Mouse (Mus musculus) adrenal gland, adult 2 months (tissue): ENCODE measurements around the gene Wdr59. TPM values are rescaled to one million over a fixed set of nuclear protein-coding genes. Genes with fewer than 3 reads are reported as not detected.

ENCODE experiments used
- DNase-seq: peaks from one replicate; pipeline ENCODE4 v3.0.0; 2021
- long read RNA-seq: library from polyadenylated mRNA; stranded (forward); transcript quantifications from one replicate; pipeline ENCODE4 v2.0.0, GENCODE M21; 2021
- polyA plus RNA-seq: library from polyadenylated mRNA; depleted of rRNA; stranded (reverse); fragments of >200 nt; gene quantifications from 2 replicates; pipeline ENCODE4 v1.2.3, GENCODE M21; 2012; rRNA removed
- total RNA-seq, 2 experiments: library from RNA; stranded (reverse); gene quantifications; 2 replicates each; pipeline ENCODE4 v1.2.3; 2021

Gene Wdr59
- total RNA-seq (10 to 100 TPM; 10.6 to 12.4 TPM), polyA plus RNA-seq (5.1 and 7.2 TPM in 2 replicates)
- long read RNA-seq, partial matches to known transcripts, result 3 of 4 reads
- long read RNA-seq, other reads (novel, unspliced or antisense), result 1 of 4 reads

DNA sequence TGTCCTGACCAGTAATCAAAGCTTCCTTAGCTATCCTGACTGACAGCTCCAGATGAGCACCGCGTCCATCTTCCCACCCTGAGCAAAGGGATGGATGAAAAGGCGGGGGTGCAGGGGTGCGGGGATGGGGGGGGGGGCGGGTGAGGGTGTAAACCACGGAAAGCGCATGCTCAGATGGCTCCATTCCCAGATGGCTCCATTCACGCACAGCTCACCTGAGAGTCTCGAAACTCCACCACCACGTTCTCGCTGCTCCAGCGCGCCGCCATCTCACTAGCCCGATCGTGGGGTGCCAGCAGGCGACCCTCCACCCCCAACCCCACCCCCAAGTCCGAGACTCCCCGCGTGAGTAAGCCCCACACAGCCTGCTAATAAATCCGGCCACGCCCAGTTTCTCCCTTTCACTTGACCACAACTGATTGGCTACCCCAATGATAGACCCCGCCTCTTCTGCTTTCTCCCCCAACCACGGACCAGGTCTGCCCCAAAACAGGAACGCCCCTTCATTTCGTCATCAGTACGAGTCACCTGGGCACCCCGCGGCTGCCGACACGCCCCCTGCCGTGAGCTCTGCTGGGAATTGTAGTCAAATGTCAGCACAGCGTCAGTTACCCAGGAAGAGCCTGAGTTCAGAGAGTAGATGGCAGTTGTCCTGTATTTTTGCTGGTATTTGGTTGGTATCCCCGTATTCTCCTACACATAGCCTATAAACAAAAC, at the start of gene Wdr59:
Gene Wdr59 (minus strand): TSS at position 380 of the 717 bp plus-strand sequence.
- peak; percentile 98 for DNase-seq

DNA sequence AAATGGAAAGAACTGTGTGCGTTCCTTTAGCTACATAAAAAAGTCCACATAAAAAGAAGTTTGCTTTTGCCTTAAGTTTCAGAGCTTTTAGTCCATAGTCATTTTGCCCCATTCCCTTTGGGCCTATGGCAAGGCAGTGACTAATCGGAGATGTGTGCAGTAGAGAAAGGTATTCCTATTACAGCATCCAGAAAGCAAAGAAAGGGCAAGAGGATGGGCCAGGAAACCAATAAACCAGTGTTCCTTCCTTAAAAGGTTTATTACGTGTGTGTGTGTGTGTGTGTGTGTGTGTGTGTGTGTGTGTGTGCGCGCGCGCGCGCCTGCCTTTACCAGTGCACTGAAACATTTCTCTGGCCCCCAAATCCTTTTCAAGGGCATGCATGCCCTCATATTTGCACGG, 49.8 kb upstream of the Wdr59 start:
- no peak for DNase-seq

DNA sequence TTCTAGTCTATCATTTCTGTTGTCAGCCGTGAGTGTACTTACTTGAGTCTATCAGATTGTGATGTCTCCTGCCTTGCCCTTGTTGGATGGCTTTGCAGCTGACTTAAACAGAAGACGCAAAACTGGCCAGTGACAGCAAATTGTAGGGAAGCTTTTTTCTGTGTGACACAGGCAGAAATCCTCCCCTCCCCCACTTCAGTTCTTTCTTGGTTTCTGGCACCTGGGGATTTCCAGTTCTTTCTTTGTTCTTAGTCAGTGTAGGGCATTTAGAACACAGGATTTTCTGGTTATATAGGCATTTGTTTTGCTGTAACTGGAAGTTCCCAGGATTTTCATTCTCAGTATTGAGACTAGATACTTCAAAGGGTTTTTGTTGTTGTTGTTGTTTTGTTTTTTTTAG, 48.5 kb upstream of the Wdr59 start:
- no peak for DNase-seq

DNA sequence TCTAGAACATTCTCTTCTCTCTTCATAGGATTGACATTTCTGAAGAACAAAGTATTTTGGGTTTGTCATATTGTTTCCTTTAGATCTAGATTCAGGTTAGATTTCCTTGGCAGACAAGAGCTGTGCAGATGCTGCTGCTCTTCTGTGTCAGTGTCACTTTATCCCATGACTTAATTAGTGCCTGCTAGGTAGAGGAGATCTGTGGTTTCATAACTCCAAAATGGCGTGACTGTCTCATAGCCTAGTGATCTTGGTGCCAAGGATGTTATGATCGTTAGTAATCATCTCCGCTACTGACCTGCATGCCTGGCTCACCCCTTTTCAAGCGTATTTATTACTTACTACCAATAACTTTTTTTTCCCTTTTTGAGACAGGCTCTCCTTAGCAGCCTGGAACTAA, 48.0 kb upstream of the Wdr59 start:
- no peak for DNase-seq

DNA sequence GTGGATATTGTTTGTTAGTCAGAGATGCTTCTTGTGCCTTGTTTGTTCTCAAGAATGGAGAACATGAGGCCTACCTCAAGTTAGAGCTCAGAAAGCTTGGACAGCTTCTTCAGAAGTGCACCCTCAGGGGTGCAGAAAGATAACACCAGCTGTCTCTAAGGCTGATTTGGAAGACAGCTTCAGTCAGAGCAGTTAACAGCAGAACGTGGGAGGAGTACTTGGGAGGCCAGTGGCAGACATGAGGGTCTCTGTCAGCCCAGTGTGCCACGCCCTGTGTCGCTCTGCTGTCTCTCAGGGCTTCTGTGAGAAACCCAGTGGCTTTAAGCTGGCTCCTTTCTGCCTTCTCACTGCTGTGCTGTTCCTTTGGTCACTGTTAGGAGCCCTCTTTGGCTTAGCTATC, 46.1 kb upstream of the Wdr59 start:
- no peak for DNase-seq

DNA sequence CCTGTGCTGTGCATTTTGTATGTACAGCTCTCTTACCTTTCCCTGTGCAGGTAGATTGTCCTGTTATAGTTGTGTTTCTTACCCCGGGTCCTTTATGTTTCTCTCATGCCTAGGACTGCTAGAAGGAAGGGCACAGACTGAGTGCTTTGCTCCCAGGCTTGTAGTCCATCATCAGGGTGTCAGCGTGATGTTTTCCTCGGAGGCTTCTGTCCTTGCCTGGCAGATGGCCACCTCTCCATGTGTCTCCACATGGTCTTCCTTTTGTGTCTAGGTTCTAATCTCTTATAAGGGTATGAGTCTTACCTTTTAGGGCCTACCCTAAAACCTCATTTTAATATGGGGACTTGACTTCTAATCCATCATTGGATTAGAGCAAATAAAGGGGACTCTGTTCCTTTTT, 45.7 kb upstream of the Wdr59 start:
- DNase-seq, result no peak

DNA sequence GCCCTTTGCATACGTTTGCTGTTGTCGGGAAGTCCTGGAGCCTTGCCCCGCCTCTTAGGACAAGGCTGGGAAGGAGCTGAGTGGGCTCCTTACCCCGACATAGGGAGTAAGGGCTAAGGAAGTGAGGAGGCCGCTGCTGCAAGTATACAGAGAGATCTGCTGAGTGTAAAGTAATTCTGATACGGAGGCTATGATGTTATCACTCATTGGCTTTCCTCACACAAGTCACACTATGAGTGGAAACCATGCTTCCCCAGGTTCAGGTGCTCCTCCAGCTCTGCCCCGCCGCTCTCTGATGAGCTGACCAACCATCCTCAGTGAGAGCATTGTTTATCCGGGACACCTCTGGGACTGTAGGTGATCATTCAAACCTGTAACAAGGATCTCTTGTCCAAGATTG, 44.4 kb upstream of the Wdr59 start:
- DNase-seq, result no peak

DNA sequence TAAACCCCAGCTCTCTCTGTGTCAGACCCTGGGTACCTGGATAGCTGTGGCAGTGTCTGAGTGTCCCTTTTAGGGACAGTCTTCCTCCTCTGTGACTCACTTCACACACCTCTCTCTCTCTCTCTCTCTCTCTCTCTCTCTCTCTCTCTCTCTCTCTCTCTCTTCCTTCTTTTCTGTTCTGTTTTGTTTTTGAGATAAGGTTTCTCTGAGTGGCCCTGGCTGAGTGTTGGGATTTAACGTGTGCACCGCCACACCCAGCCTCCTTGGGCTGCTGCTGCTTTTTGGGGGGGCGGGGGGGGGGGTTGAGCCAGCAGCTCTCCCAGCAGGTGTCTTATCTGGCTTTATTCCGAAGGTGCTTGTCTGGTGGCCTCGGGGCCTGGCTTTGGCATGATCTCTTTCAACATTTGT, 43.9 kb upstream of the Wdr59 start:
- DNase-seq, result no peak

DNA sequence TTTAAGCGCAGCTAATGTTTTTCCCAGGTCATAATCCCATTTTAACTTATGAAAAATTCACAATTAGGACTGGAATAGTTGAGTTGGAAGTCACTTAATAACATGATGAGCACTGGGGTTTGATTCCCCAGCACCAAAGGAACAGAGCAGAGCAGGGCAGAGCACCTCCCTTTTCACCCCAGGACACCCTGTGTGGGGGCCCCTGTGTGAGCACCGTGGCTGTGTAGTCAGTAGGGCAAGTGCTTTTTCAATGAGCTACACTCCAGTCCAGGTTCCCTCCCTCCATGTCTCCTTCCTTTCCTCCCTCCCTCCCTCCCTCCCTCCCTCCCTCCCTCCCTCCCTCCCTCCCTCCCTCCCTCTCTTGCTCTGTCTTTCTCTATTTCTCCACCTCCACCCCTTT, 42.2 kb upstream of the Wdr59 start:
- DNase-seq, result no peak

DNA sequence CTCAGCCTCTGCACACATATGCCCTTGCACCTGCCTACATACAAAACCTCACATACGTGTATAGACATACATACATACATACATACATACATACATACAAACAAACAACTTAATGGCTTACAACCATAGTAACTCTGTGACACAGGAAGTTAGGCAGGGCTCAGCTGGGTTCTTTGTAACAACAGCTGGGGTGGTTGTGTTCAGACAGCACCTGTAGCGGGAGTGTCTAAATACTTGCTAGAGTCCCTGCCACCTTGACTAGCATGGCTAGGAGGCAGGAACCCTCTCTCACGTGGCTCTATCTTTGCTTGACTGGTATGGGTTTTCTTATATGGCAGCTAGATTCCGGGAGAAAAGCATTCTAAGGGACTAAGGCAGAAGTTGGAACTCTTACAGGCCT, 41.8 kb upstream of the Wdr59 start:
- DNase-seq, result no peak

DNA sequence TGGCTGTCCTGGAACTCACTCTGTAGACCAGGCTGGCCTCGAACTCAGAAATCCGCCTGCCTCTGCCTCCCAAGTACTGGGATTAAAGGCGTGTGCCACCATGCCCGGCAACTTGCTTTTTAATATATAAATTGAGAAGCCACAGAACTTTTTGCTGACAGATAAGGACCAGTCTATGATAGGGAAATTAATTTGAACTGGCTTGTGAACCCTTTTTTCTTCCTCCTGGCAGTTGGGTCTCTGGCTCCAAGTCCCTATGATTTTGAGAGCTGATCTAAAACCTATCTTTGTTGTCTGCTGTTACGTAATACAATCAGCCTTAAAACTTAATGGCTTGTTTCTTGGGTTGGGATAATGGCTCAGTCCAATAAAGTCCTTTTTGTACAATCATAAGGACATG, 41.2 kb upstream of the Wdr59 start:
- no peak for DNase-seq

DNA sequence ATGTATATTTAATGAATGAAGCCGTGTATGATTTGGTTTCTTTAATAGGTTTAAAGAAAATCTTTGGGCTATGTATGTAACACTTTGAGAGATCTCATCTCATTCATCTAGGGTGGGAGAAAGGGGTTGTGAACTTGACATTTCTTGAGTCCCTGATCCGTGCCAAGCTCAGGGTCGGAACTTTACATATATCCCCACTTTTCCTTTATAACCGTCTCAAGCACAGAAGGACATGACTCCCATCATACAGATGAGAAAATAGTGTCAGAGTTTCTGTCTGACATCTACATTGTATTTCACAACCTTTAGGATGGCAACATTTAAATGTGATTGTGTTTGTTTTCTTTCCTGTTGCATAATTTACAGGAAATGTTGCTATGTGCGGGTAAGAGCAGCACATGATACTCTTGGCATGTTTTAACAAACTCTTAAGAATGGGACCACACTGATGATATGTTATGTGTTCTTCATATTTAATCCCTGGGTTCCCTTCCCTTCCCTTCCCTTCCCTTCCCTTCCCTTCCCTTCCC, 40.4 kb upstream of the Wdr59 start:
- DNase-seq, result no peak

DNA sequence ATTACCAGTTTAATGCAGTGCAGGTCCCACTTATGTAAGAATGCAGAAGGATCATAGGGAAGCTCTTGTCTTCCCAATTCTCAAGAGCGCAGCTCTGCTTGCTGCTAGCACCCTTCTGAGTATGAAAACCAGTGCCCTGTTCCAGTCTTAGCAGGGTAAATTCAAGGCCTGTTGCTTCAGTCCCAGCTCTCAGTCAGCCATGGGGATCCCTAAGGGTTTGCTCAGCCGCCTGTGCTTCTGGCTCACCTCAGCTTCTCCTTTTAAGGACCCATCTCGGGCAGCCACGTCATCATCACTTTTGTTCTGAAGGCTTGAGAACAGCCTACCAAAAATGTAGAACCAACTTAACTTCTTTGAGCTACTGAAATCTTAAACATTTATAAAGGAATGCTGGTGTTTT, 39.9 kb upstream of the Wdr59 start:
- no peak for DNase-seq

DNA sequence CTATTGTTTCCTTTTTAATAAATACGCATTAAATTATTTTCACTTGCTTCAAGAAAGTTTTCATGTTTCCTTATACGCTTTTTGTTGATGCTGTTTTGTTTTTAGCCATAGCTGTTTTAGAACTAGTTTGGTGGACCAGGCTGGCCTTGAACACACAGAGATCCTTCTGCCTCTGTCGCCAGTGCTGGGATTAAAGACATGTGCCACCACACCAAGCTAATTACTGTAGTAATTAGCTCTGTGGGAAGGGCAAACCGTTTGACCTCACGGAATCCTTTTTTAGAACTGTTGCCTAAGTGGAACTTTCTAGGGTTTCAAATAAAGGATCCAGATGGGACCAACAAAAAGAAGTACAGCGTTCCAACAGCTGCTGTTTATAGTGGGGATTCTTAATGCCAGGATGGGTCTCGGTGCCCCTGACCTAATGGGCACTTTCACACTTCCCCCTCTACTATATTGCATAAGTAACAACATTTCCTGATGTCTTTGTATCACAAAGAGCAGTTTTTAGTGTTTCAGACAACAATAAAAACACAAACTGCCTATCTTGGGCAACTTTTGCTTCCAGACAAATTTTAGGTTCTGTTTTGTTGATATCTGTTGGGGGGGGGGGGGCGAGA, 29.7 kb upstream of the Wdr59 start:
- DNase-seq, result no peak

DNA sequence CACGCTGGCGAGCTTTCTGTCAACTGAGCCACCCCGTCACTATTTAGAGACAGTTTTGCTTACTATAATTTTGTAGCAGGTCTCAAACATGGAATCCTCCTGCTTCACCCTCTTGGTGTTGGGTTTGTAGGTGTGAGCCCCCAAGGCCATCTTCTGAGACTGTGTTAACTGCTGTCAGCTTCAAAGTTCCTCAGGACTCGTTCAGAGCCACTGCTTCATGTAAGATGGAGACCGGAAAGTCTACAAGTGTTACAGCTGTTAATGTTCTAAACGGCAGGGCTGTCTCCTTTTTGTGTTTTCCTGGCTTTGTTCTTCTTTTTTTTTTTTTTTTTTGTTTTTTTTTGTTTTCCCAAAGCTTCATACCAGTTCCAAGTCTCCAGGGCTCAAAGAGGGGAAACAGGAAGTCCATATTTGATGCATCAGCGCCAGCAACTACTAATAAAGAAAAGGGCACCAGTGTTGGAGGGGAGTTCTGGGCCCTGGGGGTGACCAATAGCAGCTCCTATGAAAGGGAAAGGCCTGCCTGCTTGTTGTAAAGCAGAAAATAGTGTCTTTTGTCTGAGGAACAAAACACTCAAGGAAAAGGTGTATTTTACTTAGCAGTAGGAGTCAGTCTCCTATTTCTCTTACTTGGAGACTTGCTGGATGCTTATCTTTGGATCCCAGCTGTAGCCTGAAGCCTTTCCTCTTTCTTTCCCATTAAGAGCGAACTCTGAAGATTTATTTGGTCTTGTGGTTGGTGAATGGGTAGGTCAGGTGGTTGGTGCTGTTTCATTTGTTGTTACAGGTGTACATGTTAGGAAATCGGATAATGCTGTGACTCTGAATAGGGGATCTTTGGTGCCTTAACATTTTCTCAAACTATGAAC, 28.3 kb upstream of the Wdr59 start:
- DNase-seq, result no peak

DNA sequence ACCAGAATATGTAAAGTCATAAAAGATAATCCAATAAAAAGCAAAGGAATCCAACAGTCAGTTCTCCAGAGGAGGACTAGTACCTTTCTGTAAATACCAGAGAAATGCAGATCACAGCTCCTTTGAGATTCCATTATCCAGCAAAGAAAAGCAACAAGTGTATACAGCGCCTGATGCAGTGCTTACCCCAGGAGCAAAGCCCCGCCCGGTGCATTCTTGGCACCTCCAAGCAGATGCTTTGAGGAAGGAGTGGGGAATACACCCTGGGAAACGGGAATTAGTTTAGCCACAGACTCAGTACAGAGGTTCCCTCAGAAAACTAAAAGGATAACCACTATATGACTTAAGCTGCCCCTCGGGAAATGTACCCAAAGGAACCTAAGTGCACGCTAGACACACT, 26.3 kb upstream of the Wdr59 start:
- no peak for DNase-seq

DNA sequence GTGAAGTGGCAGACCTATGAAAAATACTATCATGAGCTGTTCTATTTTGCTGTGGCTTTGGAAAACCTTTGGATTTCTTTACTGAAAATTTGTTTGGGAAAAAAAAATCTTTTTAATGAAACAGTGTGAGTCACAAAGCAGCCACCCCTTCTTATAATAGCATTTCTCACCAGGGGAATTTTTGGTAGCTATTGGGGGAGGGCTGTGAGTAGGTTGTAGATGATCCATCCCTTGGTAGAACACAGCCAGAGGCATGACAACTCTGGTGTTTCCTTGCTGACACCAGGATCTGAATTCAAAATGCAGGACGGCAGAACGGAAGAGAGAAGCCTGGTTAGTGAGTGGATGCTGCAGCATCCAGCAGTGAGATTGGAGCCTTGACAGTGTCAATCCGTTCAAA, 25.3 kb upstream of the Wdr59 start:
- DNase-seq, result no peak

DNA sequence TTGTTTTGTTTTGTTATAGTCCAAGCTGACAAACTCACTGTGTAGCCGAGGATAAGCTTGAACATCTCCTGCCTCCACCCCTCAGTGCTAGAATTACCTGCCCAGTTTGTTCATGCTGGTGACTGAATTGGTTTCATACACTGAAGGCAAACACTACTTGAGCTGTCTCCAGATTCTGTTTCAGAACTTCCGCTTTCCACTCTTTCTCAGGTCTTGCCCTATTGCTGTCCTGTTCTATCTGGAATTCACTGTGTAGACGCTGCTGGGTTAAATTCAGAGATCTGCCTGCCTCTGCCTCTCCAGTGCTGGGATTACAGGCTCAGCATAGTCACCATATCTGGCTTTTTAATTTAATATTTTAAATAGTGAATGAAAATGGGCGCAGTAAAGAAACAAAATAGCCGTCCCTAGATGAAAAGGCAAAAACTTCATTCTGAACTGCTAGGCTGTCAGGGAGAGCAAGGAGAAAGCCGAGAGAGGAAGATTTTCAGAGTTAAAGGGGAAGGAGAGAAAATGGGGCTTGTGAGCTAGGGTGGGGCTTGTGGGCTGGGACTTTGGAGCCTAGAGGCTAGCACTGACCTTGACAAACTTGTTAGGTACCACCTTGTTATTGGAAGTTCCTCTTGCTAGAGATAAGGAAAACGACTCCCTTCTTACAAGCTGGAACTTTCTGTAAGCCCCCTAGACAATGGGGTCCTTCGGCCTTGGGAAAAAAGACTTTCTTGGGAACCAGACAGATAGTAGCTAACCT, 23.7 kb upstream of the Wdr59 start:
- DNase-seq, result no peak

DNA sequence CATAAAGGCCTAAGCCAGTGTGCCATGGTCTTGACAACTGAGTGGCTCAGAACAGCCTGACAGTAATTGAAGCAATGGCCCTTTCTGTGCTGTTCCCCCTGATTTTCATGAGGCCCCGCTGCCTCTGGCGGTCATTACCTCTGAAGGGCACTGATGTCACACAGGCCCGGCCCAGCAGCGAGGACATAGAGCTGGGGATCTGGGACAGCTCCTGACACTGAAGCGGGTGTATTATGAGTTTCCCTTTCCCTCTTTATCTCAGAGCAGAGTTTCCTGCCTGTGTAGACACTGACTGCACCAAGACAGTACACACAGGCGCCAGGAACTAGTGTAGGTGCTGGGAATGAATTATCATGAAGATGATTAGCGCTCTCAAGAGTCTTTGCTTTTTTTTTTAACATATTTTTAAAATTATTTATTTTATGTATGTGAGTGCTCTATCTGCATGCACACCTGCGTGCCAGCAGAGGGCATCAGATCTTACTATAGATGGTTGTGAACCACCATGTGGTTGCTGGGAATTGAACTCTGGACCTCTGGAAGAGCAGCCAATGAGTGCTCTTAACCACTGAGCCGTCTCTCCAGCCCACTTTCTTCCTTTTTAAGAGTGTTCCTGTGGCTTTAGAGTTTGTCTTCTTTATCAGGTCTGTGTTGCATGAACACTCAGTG, 22.0 kb upstream of the Wdr59 start:
- DNase-seq, result no peak

DNA sequence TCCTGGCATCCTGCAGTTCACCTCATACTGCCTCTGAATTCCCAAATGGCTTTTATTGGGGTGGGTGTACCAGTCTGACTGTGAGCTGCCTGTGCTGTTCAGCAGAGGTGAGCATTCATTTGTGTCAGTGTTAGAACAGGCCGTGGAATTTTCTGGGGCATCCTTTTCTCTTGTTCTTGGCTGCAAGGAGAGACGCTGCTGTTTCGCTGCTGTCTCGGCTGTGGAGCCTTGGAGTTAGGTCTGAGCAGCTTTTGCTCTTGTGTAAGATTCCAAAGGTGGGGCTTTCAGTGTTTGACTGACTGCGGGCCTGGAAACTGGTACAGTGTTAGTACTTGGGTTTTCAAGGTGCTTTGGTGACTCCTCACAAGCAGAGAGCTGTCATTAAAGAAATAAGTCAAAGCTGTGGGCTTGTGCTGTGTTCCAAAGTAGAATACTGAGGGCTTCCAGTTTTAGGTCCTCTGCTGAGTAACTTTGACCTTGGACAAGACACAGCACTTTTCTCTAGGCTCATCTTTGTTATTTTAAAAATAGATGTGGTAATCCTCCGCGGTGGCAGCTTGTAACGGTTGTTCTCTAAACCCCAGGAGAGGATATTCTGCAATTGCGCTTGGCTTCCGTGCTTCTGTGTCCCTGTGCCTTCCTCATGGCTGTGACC, 17.7 kb upstream of the Wdr59 start:
- peak; percentile 55 for DNase-seq

DNA sequence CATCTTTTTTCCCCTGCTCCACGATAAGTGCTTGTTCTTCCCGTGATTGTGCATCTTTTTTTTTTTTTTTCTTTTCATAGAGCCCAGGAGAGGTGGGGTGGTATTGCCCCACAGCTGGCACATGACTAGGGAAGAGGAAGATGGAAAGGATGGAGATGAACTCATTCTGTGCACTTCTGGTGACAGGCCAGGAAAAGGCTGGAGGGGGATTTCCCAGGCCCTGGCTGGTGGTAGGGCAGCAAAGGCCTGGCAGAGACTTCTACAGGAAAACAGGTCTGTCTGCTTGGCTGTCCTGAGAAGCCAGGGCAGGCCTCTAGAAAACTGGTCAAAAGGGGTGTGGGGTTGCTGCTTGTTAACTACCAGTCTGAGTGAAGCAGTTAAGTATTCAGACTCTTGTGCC, 16.3 kb upstream of the Wdr59 start:
- peak; percentile 67 for DNase-seq
